Mouse (Mus musculus): ENCODE measurements around the gene Snx30. TPM values are rescaled to one million over a fixed set of nuclear protein-coding genes. Genes with fewer than 3 reads are reported as not detected.

Gene Snx30
- total RNA-seq, 2 experiments from 2014 or later, result 10.3 to 12.9 TPM

DNA sequence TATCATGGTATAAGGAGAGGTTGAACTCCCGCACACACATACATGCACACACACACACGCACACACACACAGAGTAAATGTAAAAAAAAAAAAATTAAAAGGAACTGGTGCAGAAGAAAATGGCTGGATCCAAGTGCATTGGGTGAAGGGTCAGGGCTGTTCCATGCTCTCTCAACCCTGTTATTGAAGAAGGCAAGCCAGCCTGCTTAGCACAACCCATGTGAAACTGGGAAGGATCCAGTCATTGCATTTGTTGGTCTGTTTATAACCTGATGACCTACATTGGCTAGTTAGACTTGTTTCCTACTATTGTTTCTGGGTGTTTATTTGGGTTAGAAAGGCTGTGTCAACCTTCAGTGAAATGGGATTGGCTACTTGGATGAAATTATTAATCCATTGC is 103.1 kb downstream of the Snx30 start:
- no peak for DNase-seq

DNA sequence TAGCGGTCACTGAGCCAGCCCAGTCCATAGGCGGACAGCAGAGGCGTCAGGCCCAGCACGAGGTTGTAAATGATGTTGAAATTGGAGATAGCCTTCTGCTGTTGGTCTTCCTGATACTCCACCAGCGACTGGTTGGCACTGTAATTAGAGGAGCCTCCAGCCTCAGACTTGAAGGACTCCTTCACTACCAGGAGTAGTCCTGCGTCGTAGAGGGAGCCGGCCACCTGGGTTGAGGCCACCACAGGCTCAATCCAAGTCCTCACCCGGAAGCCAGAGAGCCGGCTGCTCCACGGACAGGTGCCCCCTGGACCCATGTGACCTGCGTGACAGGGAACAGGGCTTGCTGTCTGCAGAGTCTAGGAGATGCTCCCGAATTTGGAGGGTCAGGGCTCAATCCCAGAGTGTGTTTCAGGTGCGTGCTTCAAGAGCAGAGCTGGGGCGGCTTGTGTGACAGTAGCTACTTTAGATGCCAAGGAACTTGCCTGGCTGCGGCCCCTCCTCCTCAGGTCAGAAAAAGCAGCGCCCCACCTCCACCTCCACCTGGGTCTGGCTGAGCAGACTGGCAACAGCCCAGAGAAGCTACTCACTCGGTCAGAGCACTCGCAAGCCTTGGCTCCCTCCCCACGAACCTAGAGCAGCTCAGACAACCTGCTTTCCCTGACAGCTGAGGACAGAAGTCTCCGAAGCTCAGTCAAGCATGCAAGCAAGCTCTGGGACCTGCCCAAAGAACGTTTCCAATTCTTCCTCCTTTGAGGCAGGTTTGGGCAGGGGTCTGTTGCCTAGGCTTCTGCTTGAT is 109.2 kb downstream of the Snx30 start, which contains the start of gene Slc46a2:
Gene Slc46a2, minus strand, starts transcription at position 449 of the 796 bp plus-strand sequence.
- DNase-seq, result no peak

DNA sequence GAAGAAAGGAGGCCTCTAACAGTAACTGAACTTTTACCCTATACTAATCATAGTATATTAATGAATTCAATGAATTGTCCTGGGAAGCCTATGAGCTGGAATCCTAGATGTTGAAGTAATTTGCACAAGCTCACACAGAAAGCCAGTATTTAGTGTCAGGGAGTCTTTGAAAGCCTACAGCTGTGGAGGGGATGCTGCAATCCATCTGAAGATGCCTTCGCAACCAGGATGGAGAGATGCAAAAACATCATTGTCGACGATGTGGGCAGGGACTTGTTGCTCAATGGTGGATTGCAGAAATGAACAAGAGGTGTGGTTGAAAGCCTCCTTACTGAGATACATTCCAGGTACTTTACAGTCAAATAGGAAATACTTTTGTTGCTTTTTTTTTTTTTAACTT is 112.3 kb downstream of the Snx30 start:
- no peak for DNase-seq

DNA sequence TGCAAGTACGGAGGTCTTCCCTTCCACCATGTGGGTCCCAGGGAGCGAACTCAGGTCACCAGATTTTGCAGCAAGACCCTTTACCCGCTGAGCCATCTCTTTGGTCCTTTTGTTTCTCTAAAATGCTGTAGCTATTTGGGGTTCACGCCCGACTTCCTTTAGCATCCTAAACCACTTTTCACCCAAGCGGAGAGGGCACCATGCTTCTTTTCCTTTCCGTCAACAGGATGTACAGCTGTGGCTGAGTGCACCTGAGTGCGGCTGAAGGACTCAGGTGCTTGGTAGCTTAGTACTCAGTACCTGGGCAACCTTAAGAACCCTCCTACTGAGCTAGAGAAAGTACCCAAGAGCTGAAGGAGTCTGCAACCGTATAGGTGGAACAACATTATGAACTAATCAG is 119.4 kb downstream of the Snx30 start:
- DNase-seq, result no peak

DNA sequence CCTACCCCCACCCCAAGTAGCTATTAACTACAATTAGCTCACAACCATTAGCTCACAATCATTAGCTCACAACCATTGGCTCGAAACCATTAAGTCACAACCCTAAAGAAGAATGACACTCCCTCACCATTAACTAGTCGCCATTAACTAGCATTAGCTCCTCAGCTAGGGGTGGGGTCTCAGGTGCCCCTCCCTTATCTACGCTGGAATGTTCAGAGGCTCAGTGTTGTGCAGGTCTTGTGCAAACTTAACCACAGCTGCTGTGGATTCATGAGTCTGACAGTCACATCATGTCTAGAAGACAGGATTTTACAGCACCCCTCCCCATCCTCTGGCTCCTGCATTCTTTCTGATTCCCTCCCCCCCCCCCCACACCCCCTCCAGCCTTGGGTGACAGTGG is 122.0 kb downstream of the Snx30 start:
- no peak for DNase-seq

DNA sequence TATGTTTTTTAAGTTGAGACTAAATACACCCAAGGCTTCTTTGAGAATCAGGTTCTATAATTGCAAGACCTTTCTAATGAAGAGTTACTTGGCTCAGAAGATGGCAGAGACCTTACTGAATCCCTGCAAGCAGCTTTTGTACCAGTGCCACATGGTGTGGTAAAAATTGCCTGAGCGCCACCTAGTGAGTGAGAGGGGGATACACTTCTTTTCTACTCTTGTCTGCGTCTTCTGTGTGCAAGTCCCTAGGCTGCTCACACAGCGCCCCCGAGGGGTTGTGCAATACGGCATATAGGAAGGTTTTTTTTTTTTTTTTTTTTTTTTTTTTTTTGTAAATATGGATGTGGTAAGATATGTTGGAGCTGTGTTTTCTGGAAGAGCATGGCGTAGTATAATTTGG is 122.7 kb downstream of the Snx30 start:
- peak; percentile 82 for DNase-seq

DNA sequence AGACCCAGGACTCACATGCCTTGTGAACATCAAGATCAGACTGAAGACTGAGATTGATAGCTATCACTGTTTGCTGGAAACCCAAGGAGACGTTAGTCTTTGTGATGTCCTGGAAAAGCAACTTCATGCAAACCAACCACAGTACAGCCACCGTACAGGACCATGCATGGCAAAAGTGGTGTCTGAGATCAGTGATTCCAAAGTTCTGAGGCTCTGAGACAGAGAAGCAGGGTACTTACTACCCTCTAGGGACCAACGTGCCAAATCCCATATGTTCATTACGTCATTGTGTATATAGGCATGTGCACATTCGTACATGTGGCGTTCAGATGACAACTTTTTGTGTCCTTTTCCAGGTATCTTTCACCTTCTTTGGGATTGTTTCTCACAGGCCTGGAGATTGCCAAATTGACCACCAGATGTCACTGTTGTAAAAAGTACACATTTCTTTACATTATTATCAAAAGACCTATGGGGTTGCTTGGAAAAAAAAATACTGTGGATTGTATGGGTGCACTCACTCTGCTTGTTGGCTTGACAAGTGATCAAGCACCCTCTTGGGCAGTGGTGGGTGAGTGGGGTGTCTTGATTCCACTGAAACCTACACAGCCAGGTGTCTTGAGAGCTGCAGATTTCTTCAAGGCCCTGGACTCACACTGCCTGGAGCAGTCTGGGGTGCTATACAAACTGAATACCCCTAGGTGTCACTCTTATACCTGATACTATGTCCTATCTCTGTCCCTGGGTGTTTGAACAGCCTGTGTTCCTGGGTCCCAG is 127.1 kb downstream of the Snx30 start:
- no peak for DNase-seq

DNA sequence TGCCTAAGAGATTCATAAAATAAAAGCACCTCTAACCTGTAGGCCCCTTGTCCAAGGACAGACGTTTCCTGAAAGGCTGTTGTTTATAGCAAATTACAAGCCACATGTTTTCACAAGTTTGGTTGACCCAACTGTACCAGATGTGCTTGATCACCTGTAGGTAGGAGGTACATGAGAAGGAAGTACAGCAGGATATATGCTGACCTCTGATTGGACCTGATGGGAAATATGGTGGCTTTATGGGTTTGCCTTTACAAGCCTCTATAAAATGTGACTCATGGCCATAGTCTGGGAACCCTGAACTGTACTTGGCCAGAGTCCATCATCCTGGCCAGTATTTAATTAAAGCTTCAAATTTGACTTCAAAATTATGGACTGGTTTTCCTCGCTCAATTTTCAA is 131.9 kb downstream of the Snx30 start:
- no peak for DNase-seq

Other genes with a start within 250 kb of the Snx30 start
- 100 to 1,000 TPM; 220 to 227 TPM for gene Hsdl2, start 224.3 kb upstream of the Snx30 start, total RNA-seq (2021)
- gene E130308A19Rik, start 179.6 kb upstream of the Snx30 start, total RNA-seq (2021), result 10 to 100 TPM; 18.3 to 19.2 TPM
- gene Inip, start 4.3 kb upstream of the Snx30 start, total RNA-seq (2021), result 10 to 100 TPM; 19.7 to 22.7 TPM
- under 1 TPM; 0.19 to 0.27 TPM for gene Slc46a2, start 109.2 kb downstream of the Snx30 start, total RNA-seq (2021)
- gene Mup4, start 154.9 kb downstream of the Snx30 start, total RNA-seq (2021), result not detected
- not detected for gene Mup6, start 158.5 kb downstream of the Snx30 start, total RNA-seq (2021)